Mouse (Mus musculus): ENCODE results near the gene Calm1.
A peak's percentile ranks its signal among the peaks of the same experiment; 100 is the strongest.
"Not testable (repeated sequence)": the region's sequence is repeated elsewhere in the genome, so short reads cannot be mapped to it uniquely, and the experiment has no call there.

The Calm1 gene

GRCm38 (mm10) chr12:100196786-100197185 is 2.4 kb upstream of the Calm1 start:
- no peak for DNase-seq

- DNase-seq = peak; percentile 70
Observed at GRCm38 (mm10) chr12:100199891-100200644, 833 bp downstream of the Calm1 start.

- no peak for DNase-seq
Observed at GRCm38 (mm10) chr12:100200645-100201362, 1.6 kb downstream of the Calm1 start.

GRCm38 (mm10) chr12:100201363-100201711 is 2.1 kb downstream of the Calm1 start:
- no peak for DNase-seq

GRCm38 (mm10) chr12:100201838-100202237 is 2.6 kb downstream of the Calm1 start:
- DNase-seq = peak; percentile 91

GRCm38 (mm10) chr12:100203759-100204158 is 4.5 kb downstream of the Calm1 start:
- no peak for DNase-seq

- no peak for DNase-seq
Observed at GRCm38 (mm10) chr12:100205156-100205555, 5.9 kb downstream of the Calm1 start.

GRCm38 (mm10) chr12:100206521-100206920 is 7.3 kb downstream of the Calm1 start:
- DNase-seq = no peak

- no peak for DNase-seq
Observed at GRCm38 (mm10) chr12:100206926-100207325, 7.7 kb downstream of the Calm1 start.

- no peak for DNase-seq
Observed at GRCm38 (mm10) chr12:100209701-100210478, 10.7 kb downstream of the Calm1 start.

GRCm38 (mm10) chr12:100210973-100211372 is 11.7 kb downstream of the Calm1 start:
- DNase-seq = no peak

- DNase-seq = no peak
Observed at GRCm38 (mm10) chr12:100211453-100212185, 12.4 kb downstream of the Calm1 start.

GRCm38 (mm10) chr12:100212397-100212796 is 13.2 kb downstream of the Calm1 start:
- no peak for DNase-seq

- no peak for DNase-seq
Observed at GRCm38 (mm10) chr12:100213162-100213561, 13.9 kb downstream of the Calm1 start.

- DNase-seq = no peak
Observed at GRCm38 (mm10) chr12:100214156-100214555, 14.9 kb downstream of the Calm1 start.

GRCm38 (mm10) chr12:100214738-100215137 is 15.5 kb downstream of the Calm1 start:
- DNase-seq = no peak

- DNase-seq = not testable (repeated sequence)
Observed at GRCm38 (mm10) chr12:100217087-100217486, 17.9 kb downstream of the Calm1 start.

- DNase-seq = no peak
Observed at GRCm38 (mm10) chr12:100220012-100220411, 20.8 kb downstream of the Calm1 start.

- no peak for DNase-seq
Observed at GRCm38 (mm10) chr12:100221608-100222321, 22.5 kb downstream of the Calm1 start.

- DNase-seq = no peak
Observed at GRCm38 (mm10) chr12:100222322-100222993, 23.2 kb downstream of the Calm1 start.

- no peak for DNase-seq
Observed at GRCm38 (mm10) chr12:100223531-100223930, 24.3 kb downstream of the Calm1 start.

GRCm38 (mm10) chr12:100225196-100225595 is 26.0 kb downstream of the Calm1 start:
- DNase-seq = no peak
